Mouse (Mus musculus) bone marrow, adult 2 months (tissue): Measurements from ENCODE around the gene Smc1b.

Experiments used
- CTCF ChIP-seq: fragments of 200-500 bp; IDR thresholded peaks from 2 replicates; pipeline ENCODE4 v1.5.1; 2011; ENCODE audit warnings: low read length, control low read depth; ENCODE audit not compliant: control insufficient read depth, insufficient read depth
- POLR2A ChIP-seq: fragments of 200-500 bp; IDR thresholded peaks from 2 replicates; pipeline ENCODE4 v1.6.1; 2011; ENCODE audit warnings: low read depth, mild to moderate bottlenecking, control low read depth, low read length, borderline replicate concordance; ENCODE audit not compliant: control insufficient read depth

DNA sequence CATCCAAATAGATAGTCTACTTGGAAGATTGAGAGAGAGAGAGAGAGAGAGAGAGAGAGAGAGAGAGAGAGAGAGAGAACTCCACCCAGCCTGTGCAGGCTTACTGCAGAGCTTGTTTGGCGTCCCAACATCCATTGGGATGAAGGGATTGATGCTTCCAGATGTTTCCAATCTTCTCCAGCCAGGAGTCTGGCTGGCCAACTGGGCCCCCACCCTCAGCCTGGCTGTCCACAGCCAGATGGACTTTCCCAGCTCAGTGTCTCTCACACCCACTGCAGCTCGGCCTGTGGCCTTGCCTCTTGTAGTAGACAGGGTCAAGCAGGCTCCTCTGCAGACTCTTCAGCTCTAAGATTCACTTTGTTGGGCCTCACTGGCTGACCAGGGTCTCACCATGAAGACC lies 40.3 kb upstream of the Smc1b start:
- TF ChIP-seq CTCF (no peak), POLR2A (no peak)
